Mouse (Mus musculus): Measurements from ENCODE around the gene Gm28729.

DNA sequence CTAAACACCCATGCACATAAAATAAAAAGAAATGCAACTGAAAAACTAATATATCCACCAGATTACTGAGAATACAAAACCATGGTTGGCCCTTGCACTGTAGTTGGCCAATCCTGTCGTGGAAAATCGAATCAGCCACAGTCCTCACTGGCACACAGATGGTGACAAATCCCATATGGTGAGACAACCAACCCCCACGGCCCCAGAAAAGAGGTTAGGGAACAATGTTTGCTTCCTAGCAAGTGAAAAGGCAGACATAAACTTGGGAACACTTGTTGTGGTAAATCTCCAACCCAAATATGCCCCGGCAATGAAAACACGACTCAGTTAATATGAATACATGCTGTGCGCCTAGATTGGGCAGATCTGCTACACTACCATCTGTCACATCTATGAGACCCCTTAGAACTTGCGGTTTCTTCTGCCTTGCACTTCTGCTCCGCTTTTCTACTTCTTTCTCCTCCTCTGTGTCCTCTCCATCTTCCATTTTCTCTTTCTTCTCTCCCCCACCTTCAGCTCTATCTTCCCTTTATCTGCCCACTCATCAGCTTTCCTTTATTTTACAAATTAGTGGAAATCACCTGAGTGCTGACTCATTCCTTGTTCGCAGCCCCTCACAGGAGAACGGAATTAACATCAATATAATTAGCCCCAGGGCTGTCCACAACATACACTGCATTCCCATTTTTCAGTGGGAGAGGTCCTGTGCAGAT lies 5.1 kb upstream of the Gm28729 start:
- TF ChIP-seq CTCF (IDR thresholded peaks at IDR 0.05; ENCODE audit: low read depth, low read length) (no peak), POLR2A (IDR thresholded peaks at IDR 0.05; ENCODE audit: borderline replicate concordance, low read depth, low read length) (no peak)

All from bone marrow macrophage, adult 2 months (primary cell).